Mouse (Mus musculus) lung, adult 18-20 months (tissue): ENCODE measurements around the gene Mdk.

Experiments used
- DNase-seq, 2 experiments: peaks; one replicate each; pipeline ENCODE4 v3.0.0; 2022; ENCODE audit warnings: mixed read lengths in 2 of 2

The Mdk gene

DNA sequence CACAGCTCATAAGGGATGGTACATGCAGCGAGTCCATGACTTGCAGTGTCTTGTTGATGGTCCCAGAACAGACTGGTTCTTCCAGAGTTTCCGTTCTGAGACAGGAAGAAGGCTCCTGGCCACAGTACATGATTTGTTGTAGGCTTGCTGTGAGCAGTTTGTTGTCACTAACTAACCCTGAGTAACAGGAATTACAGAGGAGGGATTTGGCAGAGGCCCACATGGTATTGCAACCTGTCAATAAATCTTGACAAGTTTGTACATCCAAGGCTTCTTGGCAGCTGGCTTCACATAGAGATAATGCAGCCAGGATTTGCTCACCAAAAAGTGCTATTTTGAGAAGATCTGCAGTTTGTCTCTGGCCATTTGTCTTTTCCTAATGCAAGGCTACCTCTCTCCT, 26.0 kb downstream of the Mdk start:
- no peak for DNase-seq

DNA sequence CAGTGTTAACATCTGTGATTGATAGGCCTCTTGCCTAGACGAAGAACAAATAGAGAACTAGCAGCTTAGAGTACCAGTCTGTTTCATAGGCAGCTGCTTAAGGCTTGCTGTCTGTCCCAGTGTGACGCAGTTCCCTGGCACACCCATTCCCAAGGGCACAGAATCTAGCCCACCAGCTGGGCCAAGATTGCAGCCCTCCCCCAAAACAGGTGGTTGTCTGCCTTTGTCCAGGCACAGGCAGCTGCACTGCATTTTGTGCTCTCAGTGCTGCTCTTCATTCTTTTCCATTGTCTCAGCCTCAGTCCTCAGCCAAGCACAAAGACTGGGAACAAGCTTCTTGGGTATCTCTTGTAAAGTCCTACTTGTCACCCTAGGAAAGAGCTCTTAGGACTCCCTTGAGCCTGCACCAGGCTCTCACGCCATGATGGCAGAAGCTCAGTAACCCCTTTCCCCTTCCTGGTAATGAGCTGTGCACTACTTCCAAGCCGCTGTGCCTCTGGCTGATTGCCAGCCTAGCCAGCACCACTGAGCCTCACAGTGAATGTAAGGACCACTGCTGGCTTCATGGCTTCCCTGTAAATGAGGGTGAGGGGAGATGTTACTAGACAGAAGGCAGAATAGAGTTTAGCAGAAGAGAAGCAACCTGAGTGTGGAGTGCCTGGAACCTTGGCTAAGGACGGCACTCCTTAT, 27.3 kb downstream of the Mdk start:
- DNase-seq, result no peak

DNA sequence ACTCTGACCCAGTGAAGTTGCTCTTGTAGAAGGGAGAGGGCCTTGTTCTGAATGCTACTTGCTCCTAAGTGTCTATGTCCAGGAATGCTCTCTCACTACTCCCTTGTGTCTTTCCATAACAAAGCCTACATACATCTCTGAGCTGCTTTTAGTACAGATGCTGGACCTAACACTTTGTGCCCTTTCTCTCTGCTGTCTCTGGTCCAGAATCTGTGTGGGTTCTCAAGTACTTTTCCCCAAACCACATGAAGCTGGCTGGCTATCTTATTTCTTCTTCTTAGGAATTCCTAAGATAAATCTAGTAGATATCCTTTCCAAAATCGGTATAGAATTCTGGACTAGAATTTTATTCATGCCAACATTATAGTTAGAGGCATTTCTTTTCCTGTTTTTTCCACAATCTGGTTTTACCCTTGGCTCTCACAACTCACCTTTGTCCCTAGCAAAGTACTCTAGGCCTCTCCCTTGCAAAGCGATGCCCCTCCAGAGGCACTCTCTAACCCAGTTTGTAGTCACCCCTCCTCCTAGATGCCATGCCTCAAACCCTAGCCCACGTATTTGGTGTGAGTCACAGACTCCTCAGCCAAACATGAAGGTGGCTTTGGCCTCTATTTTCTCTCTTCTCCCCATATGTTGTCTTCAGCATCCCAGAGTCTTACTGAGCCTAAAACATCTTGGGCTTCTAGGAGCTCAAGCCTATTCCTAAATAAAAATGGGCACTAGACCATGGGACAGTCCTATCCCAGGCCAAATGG, 28.7 kb downstream of the Mdk start:
- DNase-seq, result no peak

DNA sequence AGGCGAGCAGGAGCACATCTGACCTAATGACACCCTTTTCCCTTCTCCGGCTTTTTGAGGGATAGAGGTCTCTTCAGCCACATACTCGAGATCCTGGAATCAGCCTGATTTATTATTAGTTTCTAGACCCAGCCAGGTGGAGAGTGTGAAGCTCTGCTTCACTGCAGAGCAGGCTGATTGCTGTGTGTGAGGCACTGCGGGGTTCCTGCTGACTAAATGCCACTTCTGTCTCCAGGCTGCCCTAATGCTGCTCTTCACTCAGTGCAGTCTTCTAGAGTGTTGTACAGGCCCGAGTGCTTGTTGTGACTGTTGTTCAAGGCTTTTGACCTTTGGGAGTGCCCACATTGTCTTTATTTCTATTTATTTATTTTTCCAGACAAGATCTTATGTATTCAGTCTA, 29.8 kb downstream of the Mdk start:
- no peak for DNase-seq

DNA sequence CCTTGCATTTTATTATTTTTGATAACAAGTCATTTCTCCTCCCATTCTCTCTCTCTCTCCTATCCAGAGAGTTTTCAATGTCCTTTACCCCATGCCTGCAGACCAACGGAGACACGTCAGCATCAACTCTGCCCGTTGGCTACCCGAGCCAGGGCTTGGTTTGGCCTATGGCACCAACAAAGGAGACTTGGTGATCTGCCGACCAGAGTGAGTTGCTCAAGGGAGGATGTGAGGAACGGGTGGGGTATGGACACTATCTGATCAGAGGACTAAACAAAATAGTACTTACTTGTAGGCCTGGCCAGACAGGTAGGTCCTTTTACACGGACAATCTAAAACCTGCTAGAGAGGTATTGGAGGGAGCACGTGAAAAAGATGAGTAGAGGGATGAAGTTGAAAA, 31.7 kb downstream of the Mdk start:
- DNase-seq, result no peak

DNA sequence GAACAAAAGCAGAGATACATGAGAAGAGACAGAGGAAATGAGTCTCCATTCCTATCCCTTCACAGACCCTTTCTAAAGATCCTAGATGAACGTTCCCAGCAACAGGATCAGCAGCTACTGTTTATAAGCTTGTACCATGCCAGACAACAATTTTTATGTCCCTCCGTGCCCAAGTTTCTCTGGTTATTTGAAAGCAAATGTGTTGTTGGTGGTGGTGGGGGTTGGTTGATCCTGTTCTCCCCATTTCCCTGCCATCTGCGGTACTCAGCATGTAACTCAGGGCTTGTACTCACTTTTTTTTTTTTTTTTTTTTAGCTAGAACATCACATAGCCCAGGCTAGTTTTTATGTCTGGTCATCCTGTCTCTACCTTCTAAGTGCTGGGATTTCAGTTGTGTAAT, 33.0 kb downstream of the Mdk start:
- no peak for DNase-seq

DNA sequence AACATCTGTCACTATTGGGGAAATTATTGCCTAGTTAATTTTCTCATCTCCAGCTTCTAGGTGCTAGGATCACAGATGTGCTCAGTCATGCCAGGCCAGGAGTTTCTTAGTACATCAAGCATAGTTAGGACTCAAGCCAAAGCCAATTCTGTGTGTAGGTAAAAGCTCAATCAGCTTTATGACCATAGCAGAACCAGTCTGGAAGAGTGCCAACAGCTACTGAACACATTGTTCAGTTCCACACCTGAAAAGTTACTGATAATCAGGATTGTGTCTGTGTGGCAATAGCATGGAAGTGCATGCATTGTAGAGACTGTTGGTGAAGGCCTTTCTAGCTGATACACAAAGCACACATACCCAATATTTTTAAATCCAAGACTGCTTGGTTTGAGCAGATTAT, 34.1 kb downstream of the Mdk start:
- DNase-seq, result no peak

DNA sequence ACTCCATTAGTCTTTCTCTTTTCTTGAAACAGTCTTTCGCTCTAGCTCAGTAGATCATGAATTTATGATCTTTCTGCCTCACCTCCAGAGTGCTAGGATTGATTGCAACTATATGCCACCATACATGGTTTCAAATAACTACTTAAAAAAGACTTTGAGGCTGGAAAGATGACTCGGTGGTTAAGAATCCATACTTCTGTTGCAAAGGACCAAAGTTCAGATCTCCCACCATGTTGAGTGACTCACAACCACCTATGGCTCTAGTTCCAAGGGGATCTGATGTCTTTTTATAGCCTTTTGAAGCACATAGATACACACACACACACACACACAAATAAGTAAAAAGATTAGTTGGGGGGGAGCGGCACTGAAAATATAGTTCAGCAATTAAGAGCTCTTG, 36.7 kb downstream of the Mdk start:
- no peak for DNase-seq

DNA sequence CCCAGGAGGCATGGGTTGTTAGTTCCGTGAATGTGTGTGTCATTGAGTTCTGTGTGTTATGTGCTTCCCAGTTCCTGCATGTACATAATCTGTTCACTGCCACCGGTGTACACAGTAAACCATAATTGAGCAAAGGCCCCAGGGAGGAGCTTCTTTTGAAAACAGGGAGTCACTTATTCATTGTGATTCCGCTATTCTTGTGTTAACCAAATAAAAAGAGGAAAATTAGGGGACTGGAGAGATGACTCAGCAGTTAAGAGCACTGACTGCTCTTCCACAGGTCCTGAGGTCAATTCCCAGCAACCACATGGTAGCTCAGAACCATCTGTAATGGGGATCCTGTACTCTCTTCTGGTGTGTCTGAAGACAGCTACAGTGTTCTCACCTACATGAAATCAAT, 37.4 kb downstream of the Mdk start:
- no peak for DNase-seq

DNA sequence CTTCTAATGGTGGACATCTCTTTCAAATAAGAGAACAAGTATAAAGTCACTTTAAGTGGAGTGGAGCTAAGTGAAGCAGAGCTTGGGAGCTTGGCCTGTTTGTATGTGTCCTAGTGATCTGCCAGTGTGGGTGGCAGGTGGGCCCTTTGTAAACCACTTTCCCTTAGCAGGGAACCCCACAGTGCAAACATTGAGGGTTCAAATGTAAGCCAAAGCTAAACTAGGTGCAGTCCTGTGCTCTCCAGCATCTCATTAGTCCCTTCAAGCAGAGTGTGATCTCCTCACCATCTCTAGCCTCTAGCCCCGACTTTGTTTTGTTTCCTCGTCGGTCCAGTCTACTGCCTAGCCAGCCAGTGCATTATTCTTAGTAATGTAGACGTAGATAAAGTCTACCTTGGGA, 47.5 kb downstream of the Mdk start:
- no peak for DNase-seq

DNA sequence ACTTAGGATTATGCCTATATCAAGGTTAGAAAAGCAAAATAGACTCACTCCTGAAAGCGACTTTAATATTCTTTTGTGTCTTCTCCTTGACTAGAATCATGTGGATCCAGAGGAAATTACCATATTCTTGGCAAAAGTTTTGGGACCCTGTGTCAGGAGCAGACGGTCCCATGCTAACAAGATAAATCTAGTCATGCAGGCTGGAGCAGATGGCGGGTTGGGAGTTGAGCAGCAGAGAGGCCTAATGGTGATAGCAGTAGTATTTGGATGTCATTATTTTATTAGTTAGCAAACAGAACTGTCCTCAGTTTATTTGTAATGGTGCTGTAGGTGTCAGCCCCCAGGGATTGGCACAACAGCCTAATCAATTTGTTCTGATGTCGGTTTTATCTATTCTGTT, 48.1 kb downstream of the Mdk start:
- no peak for DNase-seq
